Mouse (Mus musculus) intestine, embryonic 15.5 days (tissue): Measurements from ENCODE around the gene Brd9. TPM values are rescaled to one million over a fixed set of nuclear protein-coding genes. Genes with fewer than 3 reads are reported as not detected.
A peak's percentile ranks its signal among the peaks of the same experiment; 100 is the strongest.
"Not testable (repeated sequence)": the region's sequence is repeated elsewhere in the genome, so short reads cannot be mapped to it uniquely, and the experiment has no call there.

Experiments used
- ATAC-seq: fragments of 200-750 bp; cut with Nextera tagmentation; 2 replicates; pipeline ENCODE4 v1.8.0; 2017; ENCODE audit warnings: moderate TSS enrichment, moderate library complexity
- H3K27ac ChIP-seq: fragments of 300-500 bp; sonication (generic); 2 replicates; pipeline ENCODE4 v1.5.1; 2015; ENCODE audit warnings: mild to moderate bottlenecking, inconsistent platforms
- H3K27me3 ChIP-seq: fragments of 300-500 bp; sonication (generic); replicated peaks from 2 replicates; pipeline ENCODE4 v1.6.1; 2015; ENCODE audit warnings: inconsistent platforms
- H3K36me3 ChIP-seq: fragments of 300-500 bp; sonication (generic); 2 replicates; pipeline ENCODE4 v1.6.1; 2015; ENCODE audit warnings: inconsistent platforms
- H3K4me1 ChIP-seq: fragments of 300-500 bp; sonication (generic); replicated peaks from 2 replicates; pipeline ENCODE4 v1.6.1; 2015; ENCODE audit warnings: inconsistent platforms
- H3K4me2 ChIP-seq: fragments of 300-500 bp; sonication (generic); replicated peaks from 2 replicates; pipeline ENCODE4 v1.6.1; 2015; ENCODE audit warnings: mild to moderate bottlenecking, inconsistent platforms
- H3K4me3 ChIP-seq: fragments of 300-500 bp; sonication (generic); replicated peaks from 2 replicates; pipeline ENCODE4 v1.5.1; 2015; ENCODE audit warnings: inconsistent platforms
- H3K9ac ChIP-seq: fragments of 300-500 bp; sonication (generic); 2 replicates; pipeline ENCODE4 v1.6.1; 2015; ENCODE audit warnings: inconsistent platforms
- H3K9me3 ChIP-seq: fragments of 300-500 bp; sonication (generic); 2 replicates; pipeline ENCODE4 v1.6.1; 2016; ENCODE audit warnings: inconsistent platforms
- WGBS: fragments of 180-500 bp; shearing (Covaris S2); methylation state at CpG from one replicate; pipeline ENCODE4 v1.1.7; 2015; 5-methylcytosine and 5-hydroxymethylcytosine counted together
- polyA plus RNA-seq: library from polyadenylated mRNA; unstranded; fragments of >200 nt; fragmentation: Nextera tagmentation; extraction: Ambion mirVana; gene quantifications from 2 replicates; pipeline ENCODE4 v1.2.1, GENCODE M21; 2015

Brd9 gene
- polyA plus RNA-seq, 1 experiment from 2014 or later: 37.6 TPM

DNA sequence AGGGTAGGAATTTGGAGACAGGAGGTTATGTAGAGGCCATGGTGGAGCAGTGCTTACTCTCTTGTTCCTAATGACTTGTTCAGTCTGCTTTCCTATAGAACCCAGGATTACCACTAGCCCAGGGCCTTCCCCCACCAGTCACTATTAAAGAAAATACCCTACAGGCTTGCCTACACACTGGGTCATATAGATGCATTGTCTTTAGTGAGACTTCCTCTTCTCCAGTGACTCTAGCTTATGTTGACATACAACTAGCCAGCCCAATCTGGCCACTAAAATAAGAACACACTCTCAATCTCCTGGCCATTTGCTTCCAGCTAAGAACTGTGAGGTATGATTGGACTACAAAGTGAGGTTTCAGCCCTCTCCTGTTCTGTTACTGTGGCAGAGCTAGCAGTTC is 62.9 kb downstream of the Brd9 start:
- no peak overlapping the region for H3K9ac ChIP-seq
- H3K27ac ChIP-seq: no peak overlapping the region
- no peak overlapping the region for H3K4me2 ChIP-seq
- no peak for ATAC-seq
- H3K4me1 ChIP-seq: no peaks in the 10 kb centered on the region
- no peaks in the 10 kb centered on the region for H3K9me3 ChIP-seq
- H3K36me3 ChIP-seq: no peaks in the 10 kb centered on the region
- no peaks in the 10 kb centered on the region; the same call in 1 of the 2 replicates for H3K27me3 ChIP-seq
- H3K4me3 ChIP-seq: no peak overlapping the region

DNA sequence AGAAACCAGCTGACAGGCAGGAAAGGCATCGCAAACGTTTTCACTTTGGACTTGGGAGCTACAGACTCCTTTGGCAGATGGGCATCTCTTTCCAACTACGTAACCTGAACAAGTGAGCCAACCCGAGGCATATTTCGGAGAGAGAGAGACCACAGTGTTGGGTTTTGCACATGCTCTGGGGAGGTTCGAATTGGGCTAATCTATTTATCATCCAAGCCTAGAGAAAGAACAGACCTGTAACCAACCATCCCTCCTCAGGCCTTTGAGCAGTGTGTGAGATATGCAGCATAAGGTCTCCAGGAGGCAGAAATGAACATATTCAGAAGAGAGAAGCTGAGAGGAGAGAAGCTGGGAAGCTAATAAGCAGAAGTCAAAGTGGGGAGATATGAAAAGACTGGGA is 63.4 kb downstream of the Brd9 start:
- no peak for ATAC-seq
- H3K27me3 ChIP-seq: no peaks in the 10 kb centered on the region; the same call in 1 of the 2 replicates

DNA sequence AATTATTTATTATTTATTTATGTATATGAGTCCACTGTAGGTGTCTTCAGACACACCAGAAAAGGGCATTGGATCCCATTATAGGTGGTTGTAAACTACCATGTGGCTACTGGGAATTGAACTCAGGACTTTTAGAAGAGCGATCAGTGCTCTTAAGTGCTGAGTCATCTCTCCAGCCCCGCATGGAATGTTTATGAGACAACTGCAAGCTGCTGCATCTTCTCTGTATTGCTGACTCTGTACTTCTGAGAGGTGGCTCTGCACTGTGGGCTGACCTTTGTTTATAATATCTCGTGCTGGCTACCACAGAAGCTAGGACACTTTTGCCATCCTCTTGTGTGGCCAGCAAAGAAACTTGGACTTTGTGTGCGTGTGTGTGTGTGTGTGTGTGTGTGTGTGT is 63.9 kb downstream of the Brd9 start:
- Histone ChIP-seq H3K27ac (no peak overlapping the region), H3K4me1 (no peaks in the 10 kb centered on the region), H3K36me3 (no peaks in the 10 kb centered on the region), H3K27me3 (peaks cover 3% of the 10 kb centered on the region; the same call in 1 of the 2 replicates), H3K9ac (no peak overlapping the region), H3K4me2 (no peak overlapping the region), H3K9me3 (no peaks in the 10 kb centered on the region), H3K4me3 (no peak overlapping the region)
- no peak for ATAC-seq
- 53% methylated on average over 4 of the region's 4 CpGs for WGBS

More for the DNA sequence above, 63.4 kb downstream of the Brd9 start:
- Histone ChIP-seq H3K27ac (no peak overlapping the region), H3K9me3 (no peaks in the 10 kb centered on the region), H3K4me3 (no peak overlapping the region), H3K4me2 (no peak overlapping the region), H3K9ac (no peak overlapping the region), H3K36me3 (no peaks in the 10 kb centered on the region), H3K4me1 (no peaks in the 10 kb centered on the region)
- 80% methylated on average over 6 of the region's 6 CpGs for WGBS

DNA sequence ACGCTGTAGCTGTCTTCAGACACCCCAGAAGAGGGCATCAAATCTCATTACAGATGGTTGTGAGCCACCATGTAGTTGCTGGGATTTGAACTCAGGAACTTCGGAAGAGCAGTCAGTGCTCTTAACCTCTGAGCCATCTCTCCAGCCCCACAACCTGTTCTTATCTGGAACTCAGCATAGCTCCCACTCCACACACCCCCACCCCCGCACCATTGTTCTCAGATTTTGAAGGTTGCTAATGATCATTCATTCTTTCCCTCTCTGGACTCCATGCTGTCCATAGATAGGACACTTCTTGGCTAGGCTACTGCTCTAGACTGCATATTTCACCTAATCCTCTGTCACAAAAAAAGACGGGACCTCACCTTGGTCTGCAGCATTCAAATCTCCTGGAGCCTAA is 69.3 kb downstream of the Brd9 start:
- not testable (repeated sequence) for ATAC-seq, H3K4me2 ChIP-seq, H3K9me3 ChIP-seq, H3K27ac ChIP-seq, H3K9ac ChIP-seq, H3K4me3 ChIP-seq, H3K36me3 ChIP-seq
- Histone ChIP-seq H3K4me1 (peaks cover 18% of the 10 kb centered on the region; the same call in 1 of the 2 replicates), H3K27me3 (peaks cover 22% of the 10 kb centered on the region)
- WGBS: 86% methylated on average over 4 of the region's 4 CpGs

DNA sequence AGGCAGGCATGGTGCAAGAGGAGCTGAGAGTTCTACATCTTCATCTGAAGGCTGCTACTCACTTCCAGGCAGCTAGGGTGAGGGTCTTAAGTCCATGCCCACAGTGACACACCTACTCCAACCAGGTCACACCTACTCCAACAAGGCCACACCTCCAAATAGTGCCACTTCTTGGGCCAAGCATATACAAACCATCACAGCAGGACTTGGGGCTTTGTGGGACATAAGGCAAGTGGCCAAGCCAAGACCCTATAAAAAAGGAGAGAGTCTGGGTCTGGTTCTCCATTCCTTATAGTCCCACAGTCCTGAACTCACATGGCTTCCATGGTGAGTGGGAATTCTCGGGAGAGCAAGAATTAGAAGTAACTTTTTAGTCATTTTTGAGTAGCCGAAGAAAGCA is 70.6 kb downstream of the Brd9 start:
- 78% methylated on average over 2 of the region's 2 CpGs for WGBS
- Histone ChIP-seq H3K27me3 (peaks cover 22% of the 10 kb centered on the region), H3K4me1 (peaks cover 18% of the 10 kb centered on the region; the same call in 1 of the 2 replicates), H3K4me2 (peak overlapping the region; percentile 99; the same call in 1 of the 2 replicates), H3K4me3 (0 out of 2 replicates have a peak overlapping the region, but pooled peaks have one; percentile 51)
- not testable (repeated sequence) for H3K36me3 ChIP-seq, H3K9me3 ChIP-seq, ATAC-seq, H3K27ac ChIP-seq, H3K9ac ChIP-seq

DNA sequence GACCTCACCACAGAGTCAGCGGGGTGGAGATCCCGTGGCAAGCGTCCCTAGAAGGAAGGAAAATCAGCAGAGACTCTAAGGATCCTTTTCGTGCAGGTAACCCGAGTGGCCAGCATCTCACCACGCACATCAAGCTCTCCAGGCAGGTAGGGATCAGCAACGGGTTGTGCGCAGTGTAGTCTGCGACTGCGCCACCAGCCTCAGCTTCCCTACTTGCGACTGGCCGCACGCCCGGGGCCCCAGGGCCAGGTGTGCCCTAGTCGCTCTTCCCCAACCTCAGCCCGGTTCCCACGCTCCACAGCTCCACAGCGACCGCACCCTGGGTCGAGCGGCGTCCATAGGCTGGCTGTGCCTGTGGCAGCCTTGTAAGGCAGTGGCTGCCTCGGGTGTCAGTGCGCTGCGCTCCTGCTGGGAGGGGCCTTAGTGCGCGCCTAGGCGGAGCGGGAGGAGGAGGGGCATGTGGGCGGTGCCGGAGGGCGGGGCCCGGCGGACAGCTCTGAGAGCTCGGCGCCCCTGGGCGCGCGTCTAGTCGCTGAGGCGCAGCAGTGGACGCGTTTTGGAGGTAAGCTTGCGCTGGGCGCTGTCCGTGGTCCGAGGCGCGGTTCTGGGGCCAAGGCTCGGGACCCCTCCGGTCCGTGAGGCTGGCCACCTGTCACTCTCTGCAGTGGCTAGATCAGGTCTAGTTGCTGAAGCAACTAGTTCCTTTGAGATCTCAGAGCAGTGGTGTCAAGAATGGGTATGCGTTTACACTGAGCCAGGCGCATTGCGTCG is 71.5 kb downstream of the Brd9 start, which contains the start of gene Tppp:
Gene Tppp (plus strand): TSS at position 460 of the 771 bp plus-strand sequence.
- H3K4me2 ChIP-seq: peak within 1 kb of the TSS; percentile 99
- no peak within 1 kb of the TSS for H3K27ac ChIP-seq
- under 1% methylated on average over 54 of the region's 56 CpGs for WGBS
- peaks cover 18% of the 10 kb centered on the region; the same call in 1 of the 2 replicates for H3K4me1 ChIP-seq
- H3K27me3 ChIP-seq: peaks cover 22% of the 10 kb centered on the region
- ATAC-seq: peak; percentile 99
- peak within 1 kb of the TSS; percentile 49 for H3K9ac ChIP-seq
- no peaks in the 10 kb centered on the region for H3K36me3 ChIP-seq
- no peaks in the 10 kb centered on the region for H3K9me3 ChIP-seq
- H3K4me3 ChIP-seq: peak within 1 kb of the TSS; percentile 51

DNA sequence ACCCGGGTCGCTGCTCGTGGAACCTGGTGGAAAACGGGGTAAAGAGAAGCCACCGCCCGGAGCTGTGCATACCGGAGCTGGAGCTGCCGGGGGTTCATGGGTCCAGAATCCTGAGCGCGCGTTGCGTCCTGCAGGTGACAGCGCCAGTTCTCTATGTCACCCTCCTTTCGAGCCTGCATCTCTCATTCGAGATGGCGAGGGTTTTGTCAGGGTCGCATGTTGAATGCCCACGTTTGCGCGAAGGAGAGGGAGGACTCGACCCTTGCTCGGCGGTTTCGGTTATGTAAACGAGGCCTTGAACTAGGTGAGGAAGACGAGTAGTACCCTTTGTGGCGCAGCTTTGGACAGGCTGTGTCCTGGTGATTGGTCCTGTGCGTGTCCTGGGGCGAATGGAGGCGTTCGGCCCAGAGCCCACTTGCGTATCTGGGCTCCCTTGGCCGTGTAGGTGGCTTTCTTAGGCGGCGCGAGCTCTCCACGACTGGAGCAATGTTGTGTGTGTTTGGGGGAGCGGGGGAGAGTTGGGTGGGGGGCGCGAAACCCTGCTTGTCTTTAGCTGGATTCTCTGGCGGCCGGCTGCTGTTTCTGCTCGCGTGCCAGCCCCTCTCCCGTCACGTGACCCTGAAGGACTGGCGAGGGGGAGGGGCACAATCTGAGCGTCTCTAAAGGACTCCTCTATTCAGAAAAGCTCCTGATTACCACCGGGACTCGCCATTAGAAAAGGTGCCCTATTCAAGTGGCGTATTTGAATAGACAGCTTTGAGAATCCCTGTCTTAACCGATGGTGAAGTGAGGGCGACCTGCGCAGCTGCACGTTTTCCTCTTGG is 72.4 kb downstream of the Brd9 start:
- peak overlapping the region; percentile 99 for H3K4me2 ChIP-seq
- peaks cover 18% of the 10 kb centered on the region; the same call in 1 of the 2 replicates for H3K4me1 ChIP-seq
- no peak overlapping the region for H3K27ac ChIP-seq
- H3K27me3 ChIP-seq: peaks cover 22% of the 10 kb centered on the region
- ATAC-seq: peak; percentile 31
- H3K9ac ChIP-seq: peak overlapping the region; percentile 44
- H3K4me3 ChIP-seq: peak overlapping the region; percentile 51
- H3K36me3 ChIP-seq: no peaks in the 10 kb centered on the region
- WGBS: under 1% methylated on average over 53 of the region's 55 CpGs
- no peaks in the 10 kb centered on the region for H3K9me3 ChIP-seq

Other genes with a start within 250 kb of the Brd9 start
- 10.4 and 13.2 TPM in 2 replicates for gene Slc6a19, start 232.9 kb upstream of the Brd9 start, polyA plus RNA-seq
- gene Slc12a7, start 204.7 kb upstream of the Brd9 start, polyA plus RNA-seq: 25.3 and 27.4 TPM in 2 replicates
- gene Nkd2, start 90.2 kb upstream of the Brd9 start, polyA plus RNA-seq: 3.8 and 4.1 TPM in 2 replicates
- 36.8 and 41.3 TPM in 2 replicates for gene Trip13, start within 50 bp of the Brd9 start, polyA plus RNA-seq
- not detected in 2 replicates for gene Zdhhc11, start 26.0 kb downstream of the Brd9 start, polyA plus RNA-seq
- gene Tppp, start 71.6 kb downstream of the Brd9 start, polyA plus RNA-seq: 2.1 and 2.3 TPM in 2 replicates
- gene Cep72, start 124.5 kb downstream of the Brd9 start, polyA plus RNA-seq: 14.1 and 15.2 TPM in 2 replicates
- gene Slc9a3, start 183.6 kb downstream of the Brd9 start, polyA plus RNA-seq: 5.0 and 6.2 TPM in 2 replicates